Mouse (Mus musculus) spleen, postnatal 10 days (tissue): ENCODE data around the gene Rangrf.
A peak's percentile ranks its signal among the peaks of the same experiment; 100 is the strongest.
"Not testable (repeated sequence)": the region's sequence is repeated elsewhere in the genome, so short reads cannot be mapped to it uniquely, and the experiment has no call there.

Experiments
- DNase-seq, 2 experiments: peaks; one replicate each; pipeline ENCODE4 v3.0.0; 2021 to 2022; ENCODE audit warnings: low spot score in 2 of 2

The Rangrf gene

DNA sequence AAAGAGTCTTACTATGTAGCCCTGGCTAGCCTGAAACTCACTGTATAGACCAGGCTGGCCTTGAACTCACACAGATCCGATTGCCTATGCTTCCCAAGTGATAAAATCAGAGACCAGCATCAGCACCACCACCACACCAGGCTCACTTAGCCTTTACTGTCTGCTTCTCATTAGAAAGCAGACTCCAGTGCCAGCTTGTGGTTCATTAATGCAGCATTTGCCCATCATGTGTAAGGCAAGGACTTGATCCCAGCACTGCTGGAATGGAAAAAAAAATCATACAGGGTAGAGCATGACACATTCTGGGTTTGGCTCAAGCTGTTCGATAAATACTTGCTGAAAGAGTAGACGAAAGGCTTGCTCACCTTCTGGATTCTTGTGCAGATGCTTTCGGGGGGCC lies 29.0 kb downstream of the Rangrf start:
- no peak for DNase-seq

DNA sequence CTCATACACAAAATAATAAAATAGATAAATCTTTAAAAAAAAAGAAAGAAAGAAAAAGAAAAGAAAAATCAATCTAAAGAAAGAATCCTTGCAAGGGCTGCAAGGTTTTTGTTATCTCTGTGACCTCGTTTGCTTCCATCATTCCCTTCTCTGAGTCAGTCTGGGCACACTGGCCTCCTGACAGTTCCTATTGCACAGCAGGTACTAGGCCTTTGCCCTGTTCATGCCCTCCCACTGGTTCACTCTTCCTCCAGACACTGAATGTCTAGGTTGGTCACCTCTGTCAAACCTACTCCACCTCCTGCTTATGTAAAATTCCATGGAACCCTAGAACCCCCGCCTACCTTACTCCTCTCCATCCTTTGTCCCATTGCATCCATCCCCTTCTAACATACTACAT lies 29.7 kb downstream of the Rangrf start:
- DNase-seq = no peak

DNA sequence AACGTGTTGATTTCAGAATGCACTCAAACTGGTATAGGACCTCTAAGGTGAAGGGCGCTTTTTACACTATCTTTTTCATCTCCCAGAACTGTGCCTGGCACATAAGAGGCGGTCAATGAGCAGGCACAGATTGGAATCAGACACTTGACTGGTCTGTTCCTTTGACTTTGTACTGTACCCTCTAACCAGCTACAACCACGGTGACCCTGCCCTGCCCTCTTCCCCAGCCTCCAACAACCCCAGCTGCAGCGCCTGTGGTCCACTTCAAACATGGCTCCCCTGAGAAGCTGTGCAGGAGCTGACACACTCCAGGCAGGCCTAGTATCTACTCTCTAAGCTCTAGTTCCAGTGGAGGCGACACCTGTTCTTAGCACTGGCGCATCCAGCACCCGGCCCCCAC lies 32.3 kb downstream of the Rangrf start:
- no peak for DNase-seq

DNA sequence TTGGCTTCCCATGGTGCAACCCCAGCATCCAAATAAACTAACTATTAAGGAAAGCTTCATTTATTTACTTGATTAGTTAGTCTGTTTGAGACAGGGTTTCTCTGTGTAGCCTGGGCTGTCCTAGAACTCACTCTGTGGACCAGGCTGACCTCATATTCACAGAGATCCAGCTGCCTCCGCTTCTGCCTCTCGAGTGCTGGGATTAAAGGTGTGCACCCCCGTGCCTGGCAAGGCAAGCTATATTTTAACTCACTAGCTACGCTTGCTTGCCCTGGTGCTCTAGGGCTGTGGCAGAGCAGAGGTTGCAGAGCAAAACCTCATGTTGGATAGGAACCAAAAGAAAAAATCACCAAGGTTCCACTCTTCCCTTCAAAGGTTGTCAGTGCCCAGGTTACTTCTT lies 34.5 kb downstream of the Rangrf start:
- DNase-seq = no peak

DNA sequence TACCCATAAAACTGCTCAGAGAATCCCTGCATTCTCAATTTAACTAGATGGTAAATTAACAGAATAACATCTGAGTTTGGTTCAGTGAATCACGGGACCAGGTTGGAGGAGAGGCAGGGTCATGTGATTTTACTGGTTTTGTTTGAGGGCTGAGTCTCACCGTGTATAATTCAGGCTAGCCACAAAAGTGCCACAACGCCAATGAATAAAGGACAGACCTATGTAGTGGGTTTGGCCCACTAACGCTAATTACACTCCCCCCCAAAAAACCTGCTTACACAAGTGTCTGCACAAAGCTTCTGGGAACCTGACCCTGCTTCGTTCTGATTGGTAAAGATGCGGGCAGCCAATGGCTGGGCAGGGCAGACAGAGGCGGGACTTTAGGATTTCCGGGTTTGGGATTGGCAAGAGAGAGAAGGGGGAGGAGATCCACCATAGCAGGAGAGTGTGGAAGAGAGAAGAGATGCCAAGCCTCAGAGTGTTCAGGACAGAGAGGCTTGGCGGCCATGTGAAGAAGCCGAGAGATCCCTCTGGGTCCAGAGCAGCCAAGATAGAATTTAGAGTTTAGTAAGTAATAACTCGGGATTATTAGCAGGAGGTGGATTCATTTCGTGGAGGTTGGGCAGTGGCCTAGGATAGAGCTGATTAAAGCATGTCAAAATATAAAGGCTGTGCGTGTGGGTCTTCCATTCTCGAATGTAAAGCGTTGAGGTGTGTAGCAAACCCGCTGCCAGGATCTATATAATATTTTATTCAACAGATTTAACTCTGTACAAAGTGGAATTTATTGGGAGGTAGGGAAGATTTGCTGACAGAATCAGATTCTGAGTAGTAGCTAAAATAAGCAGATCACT lies 35.3 kb downstream of the Rangrf start:
- peak; percentile 36 to 77 for DNase-seq

DNA sequence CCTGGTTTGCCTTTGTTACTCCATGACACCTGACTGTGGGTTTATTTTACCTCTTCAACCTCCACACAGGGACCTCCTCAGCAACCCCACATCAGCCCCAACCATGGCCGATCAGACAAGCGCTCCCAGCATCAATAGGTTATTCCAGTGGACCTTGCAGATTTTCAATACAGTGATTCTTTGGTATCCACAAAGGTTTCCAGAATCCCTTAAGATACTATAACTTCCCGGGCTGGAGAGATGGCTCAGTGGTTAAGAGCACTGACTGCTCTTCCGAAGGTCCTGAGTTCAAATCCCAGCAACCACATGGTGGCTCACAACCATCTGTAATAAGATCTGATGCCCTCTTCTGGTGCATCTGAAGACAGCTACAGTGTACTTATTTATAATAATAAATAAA lies 38.0 kb downstream of the Rangrf start:
- not testable (repeated sequence) for DNase-seq

DNA sequence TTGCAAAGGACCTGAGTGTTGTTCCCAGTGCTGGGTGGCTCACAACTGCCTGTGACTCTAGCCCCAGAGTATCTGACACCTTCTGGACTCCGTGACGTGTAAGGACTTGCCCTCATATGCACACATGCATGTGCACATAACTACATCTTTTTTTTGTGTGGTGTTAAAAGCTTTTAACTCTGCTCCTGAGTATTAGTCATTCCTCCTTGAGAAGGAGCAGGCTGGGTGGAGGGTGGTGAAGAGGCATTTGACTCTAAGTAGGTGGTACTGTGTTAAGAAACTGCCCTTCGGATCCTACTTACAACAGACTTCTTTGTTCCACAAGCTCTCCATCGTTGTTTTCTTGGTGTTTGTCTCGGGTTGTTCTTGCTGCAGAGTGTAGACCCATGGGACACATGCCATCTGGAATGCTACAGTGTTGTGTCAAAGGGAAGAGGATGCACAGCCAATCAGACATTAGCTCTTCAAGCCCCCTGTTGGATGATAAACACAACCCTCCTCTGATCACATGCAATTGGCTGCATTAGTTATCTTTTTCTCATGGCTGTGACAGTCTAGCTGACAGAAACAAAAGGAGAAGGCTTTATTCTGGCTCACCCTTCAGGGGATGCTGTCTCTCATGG lies 41.0 kb downstream of the Rangrf start:
- no peak for DNase-seq

DNA sequence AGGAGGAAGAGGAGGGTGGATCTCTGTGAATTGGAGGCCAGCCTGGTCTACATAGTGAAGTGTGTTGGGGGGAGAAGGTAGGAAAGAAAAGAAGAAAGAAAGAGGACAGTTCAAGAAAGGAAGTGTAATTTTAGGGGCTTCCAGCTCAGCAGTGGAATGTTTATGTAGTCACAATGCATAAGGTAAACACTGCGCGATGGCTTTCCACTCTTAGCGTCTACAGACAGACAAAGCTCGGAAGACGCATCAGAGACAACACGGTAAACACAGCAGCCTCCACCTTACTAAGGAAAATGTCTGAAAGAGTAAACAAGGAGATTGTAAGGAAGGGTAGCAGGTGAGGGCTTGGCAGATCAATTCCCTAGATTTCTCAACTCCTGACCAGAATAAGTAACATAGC lies 45.0 kb downstream of the Rangrf start:
- no peak for DNase-seq

DNA sequence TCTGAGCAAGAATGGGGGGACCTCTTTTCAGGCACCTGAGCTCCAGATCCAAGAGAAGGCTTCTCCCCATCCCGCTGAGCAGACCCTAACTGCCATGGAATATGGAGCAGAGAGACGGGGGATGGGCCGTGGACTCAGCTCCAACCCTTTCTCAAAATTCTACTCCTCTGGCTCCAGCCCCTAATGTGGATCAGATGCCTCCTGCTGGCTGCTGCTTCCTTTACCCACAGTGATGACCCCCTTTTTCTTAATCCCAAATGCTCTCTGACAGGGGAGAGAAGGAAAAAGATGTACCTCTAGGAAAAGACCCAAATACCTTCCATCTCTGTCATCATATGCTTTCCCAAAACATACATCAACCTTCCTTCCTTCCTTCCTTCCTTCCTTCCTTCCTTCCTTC lies 48.0 kb downstream of the Rangrf start, which contains the start of gene Odf4:
Gene Odf4, minus strand, starts transcription at position 101 of the 400 bp plus-strand sequence.
- DNase-seq = no peak

DNA sequence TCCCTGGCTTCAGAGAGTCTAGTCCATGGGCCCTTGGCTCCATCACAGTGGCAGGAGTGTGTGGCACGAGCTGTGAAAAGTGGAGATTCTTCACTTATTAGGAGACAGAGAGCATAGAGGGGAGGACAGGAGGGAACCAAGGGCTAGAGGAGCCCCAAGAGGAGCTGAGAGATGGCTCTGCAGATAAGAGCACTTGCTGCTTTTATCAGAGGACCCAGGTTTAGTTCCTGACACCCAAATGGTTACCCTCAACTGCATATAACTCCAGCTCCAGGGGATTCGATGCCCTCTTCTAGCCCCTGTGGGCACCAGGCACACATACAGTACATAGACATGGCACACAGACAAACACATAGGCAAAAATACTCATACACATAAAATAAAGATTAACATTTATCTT lies 50.2 kb downstream of the Rangrf start:
- DNase-seq = no peak

DNA sequence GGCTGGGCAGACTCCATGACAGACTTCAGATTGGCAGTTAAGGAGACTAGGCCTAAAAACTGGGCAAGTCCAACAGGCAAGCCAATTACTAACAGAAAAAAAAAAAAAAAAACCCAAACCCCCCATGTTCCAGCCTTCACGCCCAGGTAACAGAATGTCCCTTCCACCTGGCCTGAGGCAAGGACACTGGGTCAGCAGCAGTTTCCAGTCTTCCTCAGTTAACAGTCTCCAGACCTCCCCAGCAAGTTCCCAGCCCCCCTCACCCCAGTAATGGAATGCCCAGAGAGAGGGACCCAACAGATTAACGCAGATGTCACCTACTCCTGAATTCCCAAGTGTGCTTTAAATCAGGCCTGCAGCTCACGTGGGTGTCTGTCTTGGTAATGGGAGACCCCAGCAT lies 51.8 kb downstream of the Rangrf start:
- DNase-seq = no peak
